Mouse (Mus musculus) MEL (cell line): ENCODE results near the gene Gulp1. TPM values are rescaled to one million over a fixed set of nuclear protein-coding genes. Genes with fewer than 3 reads are reported as not detected.

ENCODE experiments used
- DNase-seq: peaks from one replicate; pipeline ENCODE4 v3.0.0; 2011; ENCODE audit warnings: low read depth, low spot score
- H3K27ac ChIP-seq: 2 replicates; pipeline ENCODE4 v1.5.1; 2012; ENCODE audit warnings: low read depth, mild to moderate bottlenecking, control low read depth, low read length, moderate library complexity; ENCODE audit not compliant: control insufficient read depth
- H3K27me3 ChIP-seq, 2 experiments: fragments of 150-350 bp in 1 of 2; sonication (generic) in 1 of 2; 2 replicates each; pipeline ENCODE4 v1.6.1; 2012; ENCODE audit warnings: low read length in 2 of 2, mild to moderate bottlenecking in 2 of 2, improper control_type of control experiment in 1 of 2, moderate library complexity in 1 of 2; ENCODE audit not compliant: insufficient read depth in 2 of 2, control insufficient read depth in 1 of 2
- H3K36me3 ChIP-seq, 2 experiments: 2 replicates each; pipeline ENCODE4 v1.6.1; 2012 to 2014; ENCODE audit warnings: low read length in 2 of 2, improper control_type of control experiment in 1 of 2, inconsistent platforms in 1 of 2, mild to moderate bottlenecking in 1 of 2; ENCODE audit not compliant: insufficient read depth in 2 of 2, control insufficient read depth in 1 of 2
- H3K4me1 ChIP-seq, 2 experiments: fragments of 150-350 bp in 1 of 2; sonication (generic) in 1 of 2; 2 replicates each; pipeline ENCODE4 v1.6.1; 2012; ENCODE audit warnings: low read length in 2 of 2, improper control_type of control experiment in 1 of 2, mild to moderate bottlenecking in 1 of 2; ENCODE audit not compliant: insufficient read depth in 2 of 2, control insufficient read depth in 1 of 2
- H3K4me3 ChIP-seq, 2 experiments: fragments of 150-350 bp in 1 of 2; sonication (generic) in 1 of 2; 2 replicates each; pipeline ENCODE4 v1.5.1; 2012; ENCODE audit warnings: low read depth in 2 of 2, low read length in 2 of 2, mild to moderate bottlenecking in 2 of 2, moderate library complexity in 2 of 2, control low read depth in 1 of 2, improper control_type of control experiment in 1 of 2; ENCODE audit not compliant: control insufficient read depth in 1 of 2, insufficient read depth in 1 of 2
- H3K79me2 ChIP-seq: 2 replicates; pipeline ENCODE4 v1.6.1; 2012; ENCODE audit warnings: mild to moderate bottlenecking, low read length, moderate library complexity; ENCODE audit not compliant: control insufficient read depth, poor library complexity, insufficient read depth
- H3K9ac ChIP-seq: 2 replicates; pipeline ENCODE4 v1.6.1; 2012; ENCODE audit warnings: low read depth, mild to moderate bottlenecking, control low read depth, low read length, moderate library complexity; ENCODE audit not compliant: control insufficient read depth, poor library complexity, severe bottlenecking
- H3K9me3 ChIP-seq: fragments of 150-350 bp; sonication (generic); replicated peaks from 2 replicates; pipeline ENCODE4 v1.6.1; 2012; ENCODE audit warnings: mild to moderate bottlenecking, low read length, improper control_type of control experiment, moderate library complexity; ENCODE audit not compliant: insufficient read depth
- CHD1 ChIP-seq: IDR thresholded peaks from 2 replicates; pipeline ENCODE4 v1.6.1; 2012; ENCODE audit warnings: low read depth, mild to moderate bottlenecking, inconsistent platforms, low read length, improper control_type of control experiment
- E2F4 ChIP-seq: IDR thresholded peaks from 2 replicates; pipeline ENCODE4 v1.6.1; 2011; ENCODE audit warnings: low read depth, low read length, improper control_type of control experiment, borderline replicate concordance
- GATA1 ChIP-seq: IDR thresholded peaks from 2 replicates; pipeline ENCODE4 v1.6.1; 2011; ENCODE audit warnings: low read depth, low read length, improper control_type of control experiment
- JUND ChIP-seq: IDR thresholded peaks from 2 replicates; pipeline ENCODE4 v1.6.1; 2011; ENCODE audit warnings: low read depth, mild to moderate bottlenecking, improper control_type of control experiment, low read length
- KAT2A ChIP-seq: conservative IDR thresholded peaks from 2 replicates; pipeline ENCODE4 v1.6.1; 2012; ENCODE audit warnings: low read depth, low read length, improper control_type of control experiment, inconsistent platforms
- MAFK ChIP-seq: IDR thresholded peaks from 2 replicates; pipeline ENCODE4 v1.6.1; 2011; ENCODE audit warnings: low read depth, mild to moderate bottlenecking, low read length, improper control_type of control experiment, borderline replicate concordance
- MAX ChIP-seq: IDR thresholded peaks from 2 replicates; pipeline ENCODE4 v1.6.1; 2011; ENCODE audit warnings: low read length, improper control_type of control experiment
- MEF2A ChIP-seq: IDR thresholded peaks from 2 replicates; pipeline ENCODE4 v1.6.1; 2014; ENCODE audit warnings: low read depth, mild to moderate bottlenecking, inconsistent platforms, low read length, improper control_type of control experiment; ENCODE audit not compliant: poor library complexity, insufficient replicate concordance, severe bottlenecking; ENCODE audit errors: extremely low read depth
- MYB ChIP-seq: IDR thresholded peaks from 2 replicates; pipeline ENCODE4 v1.6.1; 2011; ENCODE audit warnings: mild to moderate bottlenecking, low read depth, low read length, improper control_type of control experiment
- MYC ChIP-seq: IDR thresholded peaks from 2 replicates; pipeline ENCODE4 v1.6.1; 2011; ENCODE audit warnings: low read depth, mild to moderate bottlenecking, low read length, improper control_type of control experiment, moderate library complexity
- POLR2AphosphoS2 ChIP-seq: IDR thresholded peaks from 2 replicates; pipeline ENCODE4 v1.6.1; 2011; ENCODE audit warnings: low read length, improper control_type of control experiment
- RAD21 ChIP-seq: IDR thresholded peaks from 2 replicates; pipeline ENCODE4 v1.6.1; 2011; ENCODE audit warnings: mild to moderate bottlenecking, low read depth, low read length, improper control_type of control experiment
- RCOR1 ChIP-seq: IDR thresholded peaks from 2 replicates; pipeline ENCODE4 v1.6.1; 2012; ENCODE audit warnings: low read depth, mild to moderate bottlenecking, inconsistent platforms, low read length, improper control_type of control experiment
- TAL1 ChIP-seq: IDR thresholded peaks from 2 replicates; pipeline ENCODE4 v1.6.1; 2012; ENCODE audit warnings: mild to moderate bottlenecking, inconsistent platforms, low read length, moderate library complexity, mixed read lengths
- UBTF ChIP-seq: IDR thresholded peaks from 2 replicates; pipeline ENCODE4 v1.6.1; 2012; ENCODE audit warnings: low read depth, mild to moderate bottlenecking, inconsistent platforms, low read length, improper control_type of control experiment, moderate library complexity, borderline replicate concordance; ENCODE audit not compliant: insufficient read depth
- USF1 ChIP-seq: IDR thresholded peaks from 2 replicates; pipeline ENCODE4 v1.6.1; 2014; ENCODE audit warnings: low read depth, mild to moderate bottlenecking, inconsistent platforms, low read length, improper control_type of control experiment, moderate library complexity
- ZC3H11A ChIP-seq: IDR thresholded peaks from 2 replicates; pipeline ENCODE4 v1.6.1; 2012; ENCODE audit warnings: low read depth, mild to moderate bottlenecking, inconsistent platforms, low read length, improper control_type of control experiment
- ZKSCAN1 ChIP-seq: IDR thresholded peaks from 2 replicates; pipeline ENCODE4 v1.6.1; 2012; ENCODE audit warnings: low read depth, mild to moderate bottlenecking, inconsistent platforms, low read length, improper control_type of control experiment, moderate library complexity
- ZNF384 ChIP-seq: IDR thresholded peaks from 2 replicates; pipeline ENCODE4 v1.6.1; 2012; ENCODE audit warnings: low read depth, mild to moderate bottlenecking, inconsistent platforms, low read length, improper control_type of control experiment
- polyA plus RNA-seq, 2 experiments: library from polyadenylated mRNA; stranded (reverse) in 1 of 2; unstranded in 1 of 2; fragments of >175 nt in 1 of 2; fragments of >200 nt in 1 of 2; gene quantifications; 2 replicates each; pipeline versions ENCODE4 v1.2.1 to v1.2.4; 2012; ENCODE audit warnings: low replicate concordance in 2 of 2, low read depth in 1 of 2; ENCODE audit not compliant: insufficient read length in 2 of 2, insufficient read depth in 1 of 2, missing spikeins in 1 of 2
- total RNA-seq: library from RNA; depleted of rRNA; stranded (reverse); fragments of 300-350 nt; gene quantifications from 2 replicates; pipeline ENCODE4 v1.2.3, GENCODE M21; 2012

The Gulp1 gene
- total and polyA plus RNA-seq, 3 experiments, result not detected

DNA sequence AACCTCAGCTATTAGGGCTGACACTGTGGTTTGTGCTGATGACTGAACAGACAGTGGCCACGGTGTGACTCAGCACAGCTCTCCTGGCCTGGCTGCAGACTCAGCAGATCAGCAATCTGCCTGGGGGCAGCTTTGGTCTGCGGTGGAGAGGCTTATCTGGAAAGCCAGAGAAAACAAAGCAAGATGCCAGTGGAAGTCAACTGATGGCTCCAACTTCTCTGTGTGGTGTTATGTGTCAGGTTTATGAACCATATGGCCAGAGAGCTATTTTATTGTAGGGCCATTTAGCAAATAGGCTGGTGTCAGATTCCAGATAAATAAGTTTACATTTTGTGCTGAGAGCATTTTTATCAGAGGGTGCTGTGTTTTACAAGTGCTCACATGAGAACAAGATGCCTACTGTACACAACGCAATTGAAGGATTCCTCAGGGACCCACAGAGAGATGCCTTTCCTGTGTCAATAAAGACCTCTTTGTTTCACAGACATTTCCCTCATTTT lies 33.6 kb downstream of the Gulp1 start:
- H3K9me3 ChIP-seq, result no peaks in the 10 kb centered on the region
- no peaks in the 10 kb centered on the region for H3K4me1 ChIP-seq
- no peaks in the 10 kb centered on the region for H3K36me3 ChIP-seq
- peak; percentile 8 for DNase-seq
- H3K27me3 ChIP-seq, result no peaks in the 10 kb centered on the region
- H3K9ac ChIP-seq, result no peak overlapping the region
- no peak overlapping the region for H3K27ac ChIP-seq
- H3K79me2 ChIP-seq, result no peaks in the 10 kb centered on the region
- no peak overlapping the region for H3K4me3 ChIP-seq
- TF ChIP-seq KAT2A (no peak), TAL1 (no peak), POLR2AphosphoS2 (no peak), GATA1 (no peak), MYC (no peak)

DNA sequence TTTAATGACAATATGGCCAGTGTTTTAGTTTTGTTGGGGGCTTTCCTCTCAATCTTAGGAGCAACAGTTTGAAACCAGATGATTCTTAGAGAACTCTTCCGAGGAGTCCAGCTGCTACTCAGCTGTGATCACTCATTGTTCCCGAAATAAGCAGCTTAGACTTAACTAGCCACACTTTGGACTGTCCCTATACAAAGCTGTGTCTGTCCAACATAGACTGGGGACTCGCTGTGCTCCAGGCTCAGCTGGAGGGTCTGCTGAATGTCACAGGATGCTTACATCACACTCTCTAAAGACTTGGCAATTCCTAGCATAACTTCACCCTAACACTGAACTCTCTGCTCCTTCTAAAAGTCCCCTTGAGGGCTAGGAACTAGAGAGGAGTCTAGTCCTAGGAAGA lies 40.4 kb downstream of the Gulp1 start:
- Histone ChIP-seq H3K27me3 (no peaks in the 10 kb centered on the region), H3K4me3 (no peak overlapping the region), H3K79me2 (no peaks in the 10 kb centered on the region), H3K4me1 (no peaks in the 10 kb centered on the region), H3K36me3 (no peaks in the 10 kb centered on the region), H3K9ac (no peak overlapping the region), H3K9me3 (no peaks in the 10 kb centered on the region), H3K27ac (no peak overlapping the region)
- DNase-seq, result no peak
- TF ChIP-seq RCOR1, result no peak
- TF ChIP-seq GATA1, result no peak
- TF ChIP-seq UBTF, result no peak
- TF ChIP-seq E2F4, result no peak
- TF ChIP-seq MAX, result no peak
- no peak for TF ChIP-seq MAFK
- TF ChIP-seq JUND, result no peak
- TF ChIP-seq TAL1, result no peak
- TF ChIP-seq MYB, result no peak
- no peak for TF ChIP-seq USF1
- TF ChIP-seq ZKSCAN1, result no peak
- no peak for TF ChIP-seq MEF2A

DNA sequence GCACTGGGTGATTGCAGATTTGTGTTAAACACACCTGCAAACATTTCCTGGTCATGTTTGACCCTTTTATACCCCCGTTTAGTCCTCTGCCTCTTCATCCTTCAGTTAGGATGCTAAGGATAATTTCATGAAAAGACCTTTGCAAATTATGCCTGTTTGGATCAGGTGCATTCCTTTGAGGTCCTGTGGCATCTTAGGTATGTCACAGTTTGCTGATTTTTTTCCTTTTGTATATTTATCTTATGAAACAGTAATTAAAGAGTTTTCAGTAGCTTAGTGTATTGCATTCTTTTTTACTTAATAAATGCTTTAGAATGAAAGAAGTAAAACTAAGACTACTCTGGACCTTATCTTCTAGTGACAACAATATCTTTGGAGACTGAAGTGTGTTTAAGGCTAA lies 41.8 kb downstream of the Gulp1 start:
- H3K9ac ChIP-seq, result no peak overlapping the region
- H3K9me3 ChIP-seq, result no peaks in the 10 kb centered on the region
- TF ChIP-seq UBTF (no peak), RAD21 (no peak), JUND (no peak), ZC3H11A (no peak), MEF2A (no peak), ZKSCAN1 (no peak), CHD1 (no peak), MYB (no peak), ZNF384 (no peak)

More for the DNA sequence above, 41.8 kb downstream of the Gulp1 start:
- Histone ChIP-seq H3K27me3 (no peaks in the 10 kb centered on the region), H3K4me3 (no peak overlapping the region), H3K4me1 (no peaks in the 10 kb centered on the region), H3K79me2 (no peaks in the 10 kb centered on the region), H3K36me3 (no peaks in the 10 kb centered on the region), H3K27ac (no peak overlapping the region)
- DNase-seq, result no peak
